Mouse (Mus musculus) small intestine, adult 2 months (tissue): ENCODE measurements around the gene B3galt4.

Experiments used
- CTCF ChIP-seq: fragments of 200-500 bp; IDR thresholded peaks from 2 replicates; pipeline ENCODE4 v1.5.1; 2012; ENCODE audit warnings: low read depth, mild to moderate bottlenecking, control low read depth, inconsistent platforms, low read length, moderate library complexity, mixed read lengths; ENCODE audit not compliant: insufficient replicate concordance, insufficient read length; ENCODE audit errors: extremely low read depth
- POLR2A ChIP-seq: fragments of 200-500 bp; IDR thresholded peaks from 2 replicates; pipeline ENCODE4 v1.6.1; 2012; ENCODE audit warnings: low read depth, mild to moderate bottlenecking, control low read depth, inconsistent platforms, low read length, moderate library complexity

DNA sequence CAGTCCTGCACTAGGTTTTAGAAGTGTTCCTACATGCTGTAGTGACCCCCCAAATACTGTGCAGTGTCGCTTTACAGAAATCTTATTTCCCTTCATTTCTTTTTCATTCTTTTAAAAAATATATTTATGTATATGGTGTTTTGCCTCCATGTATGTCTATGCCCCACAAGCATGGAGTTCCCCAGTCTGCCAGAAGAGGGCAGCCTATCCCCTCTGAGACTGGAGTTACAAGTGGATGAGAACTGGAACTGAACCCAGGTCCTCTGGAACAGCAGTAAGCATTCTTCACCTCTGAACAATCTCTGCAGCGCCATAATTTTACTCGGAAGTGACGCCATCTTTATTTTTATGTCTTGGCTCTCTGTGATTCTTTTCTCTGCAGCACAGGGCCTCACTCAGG lies 18.1 kb upstream of the B3galt4 start:
- TF ChIP-seq CTCF (peak; percentile 9; the same call in 1 of the 2 replicates), POLR2A (no peak)
